Mouse (Mus musculus) ZHBTc4 (cell line): ENCODE measurements at regions not wholly inside any gene's neighbourhood (a gene's known extent, or its start where the extent isn't known, plus 50 kb on each side); places are given as distances from the start of the nearest gene placed in this dataset.

Source experiments
- DNase-seq: peaks from one replicate; pipeline ENCODE4 v3.0.0-alpha.2; 2011; ENCODE audit warnings: low read depth, low spot score

- DNase-seq = no peak
These were observed 1361.0 kb downstream of the Efna5 start for GRCm38 (mm10) chr17:61520087-61520486.

GRCm38 (mm10) chr17:61515059-61515458 is 1366.1 kb downstream of the Efna5 start:
- no peak for DNase-seq

GRCm38 (mm10) chr17:61513433-61513832 is 1367.7 kb downstream of the Efna5 start:
- DNase-seq = no peak

- DNase-seq = no peak
These were observed 1385.9 kb downstream of the Efna5 start for GRCm38 (mm10) chr17:61495261-61495660.

GRCm38 (mm10) chr17:61477457-61477856 is 1403.7 kb downstream of the Efna5 start:
- DNase-seq = no peak

- DNase-seq = peak; percentile 4
These were observed 1406.7 kb downstream of the Efna5 start for GRCm38 (mm10) chr17:61474405-61474804.

DNA sequence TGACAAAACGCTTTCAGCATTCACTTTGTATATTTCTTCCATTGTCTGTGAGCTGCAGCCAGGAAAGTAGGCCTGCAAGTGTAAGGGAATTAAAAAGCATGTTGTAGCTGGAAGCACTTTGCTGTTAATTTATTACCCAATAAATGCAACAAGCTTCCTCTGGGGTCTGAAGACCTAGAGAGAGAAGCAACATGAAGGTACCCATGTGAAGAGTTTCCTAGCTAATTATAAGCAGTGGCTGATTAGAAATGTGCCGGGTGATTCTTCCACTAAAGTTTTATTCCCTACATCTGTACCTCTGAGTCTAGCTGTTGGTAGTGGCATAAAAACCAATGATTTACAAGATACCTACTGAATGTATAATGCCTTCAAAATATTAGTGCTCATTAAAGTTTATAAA is 1428.2 kb downstream of the Efna5 start:
- no peak for DNase-seq

DNA sequence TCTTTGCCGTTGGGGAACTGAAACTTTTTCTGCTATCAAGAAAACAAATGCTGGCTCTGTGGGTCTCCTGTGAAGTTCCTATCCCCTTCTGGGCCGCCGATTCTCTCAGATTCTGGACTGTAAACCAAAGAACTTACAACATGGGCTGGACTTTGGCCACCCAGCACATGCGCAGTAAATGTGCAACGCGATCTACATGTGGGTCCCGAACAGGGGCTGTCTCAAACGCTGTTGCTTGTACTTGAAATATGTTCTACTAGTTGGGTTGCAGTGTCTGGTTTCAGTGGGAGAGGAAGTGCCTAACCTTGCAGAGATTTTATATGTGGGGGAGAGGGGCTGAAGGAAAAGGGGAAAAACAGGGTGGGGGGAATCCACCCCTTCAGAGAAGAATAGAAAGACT is 1454.3 kb downstream of the Efna5 start:
- DNase-seq = peak; percentile 4
